Mouse (Mus musculus) kidney, adult 11 months (tissue): ENCODE data around the gene Jade2.

Experiments
- DNase-seq: peaks from one replicate; pipeline ENCODE4 v3.0.0; 2022

Jade2 gene

GRCm38 (mm10) chr11:51855818-51856615 is 1.4 kb downstream of the Jade2 start:
- peak; percentile 84 for DNase-seq

DNA sequence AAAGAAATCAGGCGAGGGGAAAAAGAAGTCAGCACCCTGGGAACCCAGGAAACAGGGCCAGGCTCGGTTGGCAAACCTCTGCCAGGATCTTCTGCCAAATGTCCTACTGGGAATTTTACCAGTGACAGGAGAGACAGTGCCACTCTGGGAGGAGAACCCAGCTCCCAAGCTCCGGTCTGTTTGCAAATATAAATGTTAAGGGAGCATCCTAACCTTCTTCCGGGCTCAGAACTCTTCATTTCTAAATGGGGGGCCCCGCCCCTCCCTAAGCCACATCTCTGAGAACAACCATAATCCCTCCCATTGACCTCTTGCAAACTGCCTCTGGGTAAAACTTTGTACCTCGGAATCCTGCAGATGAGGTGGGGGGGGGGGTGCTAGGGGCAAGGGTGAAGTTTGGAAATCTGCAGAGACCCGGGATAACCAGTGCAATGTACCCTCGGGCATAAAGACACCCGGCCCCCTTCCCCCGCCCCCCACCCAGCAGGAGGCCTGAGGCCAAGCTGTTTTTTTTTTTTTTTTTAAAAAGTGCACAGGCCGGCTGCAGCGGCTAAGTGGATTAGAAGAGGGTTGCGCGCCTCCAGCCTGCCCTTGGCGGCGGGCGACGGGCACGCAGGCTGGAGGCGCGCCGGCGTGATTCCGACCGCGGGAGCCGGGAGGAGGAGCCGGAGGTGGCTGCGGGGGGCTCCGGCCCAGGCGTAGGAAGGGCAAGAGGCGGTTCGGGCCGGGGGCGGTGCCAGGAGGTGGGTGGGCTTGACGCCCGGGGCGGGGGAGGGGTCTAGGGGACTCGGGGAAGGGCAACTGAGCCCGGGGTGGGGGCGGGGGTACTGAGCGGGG is 2.3 kb downstream of the Jade2 start:
- DNase-seq, result peak; percentile 67

- no peak for DNase-seq
Observed at GRCm38 (mm10) chr11:51852595-51852994, 4.9 kb downstream of the Jade2 start.

GRCm38 (mm10) chr11:51852091-51852521 is 5.3 kb downstream of the Jade2 start:
- no peak for DNase-seq

- no peak for DNase-seq
Observed at GRCm38 (mm10) chr11:51850741-51851330, 6.6 kb downstream of the Jade2 start.

DNA sequence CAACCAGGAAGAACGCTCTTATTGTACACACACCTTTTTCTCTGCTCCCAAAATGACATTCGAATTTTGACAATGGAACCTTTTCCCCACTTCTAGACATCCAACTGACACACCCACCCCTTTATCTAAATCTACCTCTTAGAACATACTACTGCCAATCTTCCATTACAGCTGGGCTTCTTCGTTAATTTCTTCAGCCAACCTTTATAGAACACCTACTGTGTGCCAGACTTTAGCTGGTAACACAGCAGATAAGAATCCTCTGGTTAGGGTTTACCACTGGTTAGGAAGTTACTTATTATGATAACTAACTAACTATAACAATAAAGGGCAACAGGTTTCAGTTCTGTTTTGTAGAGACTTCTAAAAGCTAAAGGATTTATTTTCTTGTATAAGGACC is 9.1 kb downstream of the Jade2 start:
- DNase-seq, result no peak

DNA sequence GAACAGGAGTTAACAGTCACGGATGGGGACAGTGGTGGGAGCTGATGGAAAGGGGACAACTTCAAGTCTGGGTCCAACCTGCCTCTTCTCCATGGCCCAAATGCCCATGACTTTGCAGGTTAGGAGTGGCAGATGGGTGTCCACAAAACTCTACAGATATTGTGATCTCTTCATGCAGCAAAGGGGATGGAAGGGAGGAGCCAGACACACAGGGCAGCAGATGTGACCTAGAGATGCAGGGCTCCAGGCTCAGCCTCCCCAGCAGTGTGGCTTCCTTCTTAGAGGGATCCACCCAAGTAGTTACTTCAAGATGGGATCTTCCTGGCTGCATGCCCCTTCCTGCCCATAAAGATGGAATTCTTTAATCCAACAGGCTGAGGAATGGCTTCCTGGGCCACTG is 9.6 kb downstream of the Jade2 start:
- DNase-seq, result no peak

GRCm38 (mm10) chr11:51845981-51846883 is 11.2 kb downstream of the Jade2 start:
- DNase-seq, result no peak

DNA sequence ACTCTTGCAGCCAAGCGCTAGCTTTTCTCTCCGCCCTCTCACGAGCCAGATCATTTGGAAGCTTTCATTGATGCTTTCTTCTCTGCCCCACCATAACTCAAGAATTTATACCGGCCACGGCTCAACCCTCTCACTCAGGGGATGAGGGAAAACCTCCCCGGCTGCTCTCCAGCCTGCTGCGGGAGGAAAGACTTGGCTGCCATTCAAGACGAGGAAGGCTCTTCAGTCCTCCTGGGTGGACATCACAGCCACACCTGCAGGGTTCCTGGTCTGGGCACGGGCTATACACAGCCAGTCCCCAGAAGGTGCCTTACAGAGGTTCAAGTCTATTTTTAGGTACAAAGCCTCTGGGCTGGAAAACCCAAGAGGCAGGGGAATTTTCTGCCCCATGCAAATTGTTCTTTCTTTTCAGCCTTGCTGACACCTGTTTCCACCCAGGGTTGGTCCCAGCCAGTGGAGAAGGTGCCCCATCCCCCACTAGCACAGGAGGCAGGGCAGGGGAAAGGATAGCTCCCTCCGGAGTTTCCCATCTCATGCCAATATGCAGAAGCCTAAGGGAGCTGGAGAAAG is 12.8 kb downstream of the Jade2 start:
- DNase-seq, result no peak

- DNase-seq, result no peak
Observed at GRCm38 (mm10) chr11:51843898-51844297, 13.6 kb downstream of the Jade2 start.

- DNase-seq, result no peak
Observed at GRCm38 (mm10) chr11:51843168-51843567, 14.3 kb downstream of the Jade2 start.

- no peak for DNase-seq
Observed at GRCm38 (mm10) chr11:51841149-51841548, 16.3 kb downstream of the Jade2 start.

GRCm38 (mm10) chr11:51840657-51841056 is 16.8 kb downstream of the Jade2 start:
- no peak for DNase-seq

- no peak for DNase-seq
Observed at GRCm38 (mm10) chr11:51839973-51840372, 17.5 kb downstream of the Jade2 start.

- no peak for DNase-seq
Observed at GRCm38 (mm10) chr11:51839106-51839505, 18.3 kb downstream of the Jade2 start.

GRCm38 (mm10) chr11:51837164-51838153 is 20.0 kb downstream of the Jade2 start:
- no peak for DNase-seq

DNA sequence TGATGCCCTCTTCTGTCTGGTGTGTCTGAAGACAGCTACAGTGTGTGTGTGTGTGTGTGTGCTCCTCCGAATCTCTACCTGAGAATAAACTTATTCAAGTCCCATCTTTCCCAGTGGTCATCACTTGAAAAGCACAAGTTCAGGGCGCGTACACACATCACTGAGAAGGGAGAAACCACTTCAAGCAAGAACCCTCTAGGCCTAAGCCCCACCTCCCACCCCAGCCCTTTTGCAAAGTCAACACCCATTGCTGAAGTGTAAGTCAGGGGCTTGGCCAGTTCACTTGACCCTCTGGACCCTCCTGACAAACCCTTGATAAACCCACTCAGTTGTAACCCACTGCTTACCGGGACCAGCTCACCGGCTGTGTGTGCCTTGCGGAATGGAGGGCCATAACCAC is 20.9 kb downstream of the Jade2 start:
- DNase-seq, result no peak

DNA sequence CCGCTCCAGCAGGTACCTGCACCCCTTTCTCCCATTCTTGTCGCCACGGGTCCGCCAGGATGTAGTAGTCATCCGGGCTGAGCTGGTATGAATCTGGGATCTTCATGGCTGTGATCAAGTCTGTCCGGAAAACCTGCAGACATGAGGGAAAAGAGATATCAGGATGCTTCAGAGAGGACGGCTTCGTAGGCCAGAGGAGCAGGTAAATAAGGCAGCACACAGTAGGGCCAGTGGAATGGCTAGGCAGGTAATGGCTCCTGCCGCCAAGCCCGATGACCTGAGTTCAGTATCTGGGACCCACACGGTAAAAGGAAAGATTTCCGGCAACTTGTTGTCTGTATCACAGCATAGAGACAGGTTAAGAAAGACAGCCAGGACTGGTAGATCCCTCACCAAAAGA is 21.9 kb downstream of the Jade2 start:
- DNase-seq, result no peak

GRCm38 (mm10) chr11:51834067-51834411 is 23.4 kb downstream of the Jade2 start:
- DNase-seq, result no peak

- no peak for DNase-seq
Observed at GRCm38 (mm10) chr11:51833393-51834066, 23.9 kb downstream of the Jade2 start.
